7 mouse cellular contexts compared by ENCODE assay signal in genomic region chr3:21049365-21049764, GRCm38 (mm10).
A peak's percentile ranks its signal among the peaks of the same experiment; 100 is the strongest.
DNase-seq lines count a peak whose midpoint lies in the region; ATAC-seq lines count a peak whose summit lies in the region.
"Not testable (repeated sequence)": the region's sequence is repeated elsewhere in the genome, so short reads cannot be mapped to it uniquely, and the experiment has no call there.

No protein-coding gene starts in this region.

- H3K9ac ChIP-seq in forebrain, embryonic 11.5 days (ENCODE audit: low read length); forebrain, embryonic 16.5 days (replicated peaks; ENCODE audit: low read depth, low read length); liver, embryonic 16.5 days (ENCODE audit: low read depth, low read length); midbrain, embryonic 13.5 days (replicated peaks): not testable (repeated sequence)

- H3K27me3 ChIP-seq in forebrain, embryonic 11.5 days (ENCODE audit: control insufficient read depth, insufficient read depth, low read length); forebrain, embryonic 16.5 days (replicated peaks; ENCODE audit: control insufficient read depth, insufficient read depth, low read length); liver, embryonic 16.5 days (ENCODE audit: control insufficient read depth, insufficient read depth, low read depth, low read length); midbrain, embryonic 13.5 days: not testable (repeated sequence)

- not testable (repeated sequence) for H3K9me3 ChIP-seq in forebrain, embryonic 11.5 days (ENCODE audit: control insufficient read depth, low read length); forebrain, embryonic 16.5 days (ENCODE audit: control insufficient read depth, low read length); liver, embryonic 16.5 days (replicated peaks; ENCODE audit: control insufficient read depth, low read length); midbrain, embryonic 13.5 days

- 73% methylated on average over 16 of the region's 25 CpGs for WGBS in forebrain, embryonic 11.5 days
- 73% methylated on average over 14 of the region's 25 CpGs for WGBS in forebrain, embryonic 16.5 days
- WGBS in liver, embryonic 16.5 days (ENCODE audit: insufficient replicate concordance): 62% methylated on average over 16 of the region's 25 CpGs
- 66% methylated on average over 21 of the region's 25 CpGs for WGBS in midbrain, embryonic 13.5 days

- not testable (repeated sequence) for H3K4me1 ChIP-seq in forebrain, embryonic 11.5 days (replicated peaks; ENCODE audit: control insufficient read depth, insufficient read depth, low read length); forebrain, embryonic 16.5 days (replicated peaks; ENCODE audit: control insufficient read depth, insufficient read depth, low read length); liver, embryonic 16.5 days (ENCODE audit: control insufficient read depth, low read depth, low read length); midbrain, embryonic 13.5 days (replicated peaks)

- not testable (repeated sequence) for H3K4me2 ChIP-seq in forebrain, embryonic 11.5 days (ENCODE audit: low read depth, low read length, severe bottlenecking); forebrain, embryonic 16.5 days (ENCODE audit: low read length); liver, embryonic 16.5 days (ENCODE audit: low read depth, low read length); midbrain, embryonic 13.5 days (replicated peaks)

- H3K36me3 ChIP-seq in forebrain, embryonic 11.5 days (ENCODE audit: control insufficient read depth, insufficient read depth, low read length); forebrain, embryonic 16.5 days (ENCODE audit: control insufficient read depth, insufficient read depth); liver, embryonic 16.5 days (ENCODE audit: control insufficient read depth, insufficient read depth); midbrain, embryonic 13.5 days: not testable (repeated sequence)

- H3K4me3 ChIP-seq in forebrain, embryonic 11.5 days (ENCODE audit: low read depth, low read length); forebrain, embryonic 16.5 days (replicated peaks; ENCODE audit: low read length); liver, embryonic 16.5 days (ENCODE audit: low read depth, low read length); midbrain, embryonic 13.5 days (replicated peaks): not testable (repeated sequence)

- DNase-seq in forebrain, embryonic 11.5 days (ENCODE audit: low spot score): not testable (repeated sequence)

- peak; percentile 61; the same call in 1 of the 2 replicates for ATAC-seq in cerebellum, adult (ENCODE audit: insufficient number of reproducible peaks, low FRiP score, low TSS enrichment)
- peak; percentile 42; the same call in 1 of the 2 replicates for ATAC-seq in forebrain, embryonic 11.5 days (replicated peaks; ENCODE audit: low FRiP score)
- ATAC-seq in forebrain, embryonic 16.5 days: 0 out of 2 replicates have a peak, but pooled peaks have one; percentile 33
- ATAC-seq in hematopoietic stem cell, adult 5-6 weeks (replicated peaks in 1 of 2; ENCODE audit: insufficient read depth in 1 of 2, low FRiP score in 2 of 2, low TSS enrichment in 1 of 2, low read depth in 1 of 2, poor library complexity in 2 of 2, severe bottlenecking in 2 of 2): peak; percentile 46 to 72; a peak in 1 of 4 replicates
- ATAC-seq in liver, embryonic 16.5 days (ENCODE audit: low read depth): peak; percentile 56; the same call in 1 of the 2 replicates
- ATAC-seq in megakaryocyte, adult 5-6 weeks (ENCODE audit: poor library complexity, severe bottlenecking): peak; percentile 79
- ATAC-seq in midbrain, embryonic 13.5 days: 0 out of 2 replicates have a peak, but pooled peaks have one; percentile 53

- H3K27ac ChIP-seq in forebrain, embryonic 11.5 days (ENCODE audit: low read depth, low read length); forebrain, embryonic 16.5 days (ENCODE audit: low read length); liver, embryonic 16.5 days (ENCODE audit: low read length); midbrain, embryonic 13.5 days: not testable (repeated sequence)
